Mouse (Mus musculus): ENCODE measurements at regions not wholly inside any gene's neighbourhood (a gene's known extent, or its start where the extent isn't known, plus 50 kb on each side); places are given as distances from the start of the nearest gene placed in this dataset.

DNA sequence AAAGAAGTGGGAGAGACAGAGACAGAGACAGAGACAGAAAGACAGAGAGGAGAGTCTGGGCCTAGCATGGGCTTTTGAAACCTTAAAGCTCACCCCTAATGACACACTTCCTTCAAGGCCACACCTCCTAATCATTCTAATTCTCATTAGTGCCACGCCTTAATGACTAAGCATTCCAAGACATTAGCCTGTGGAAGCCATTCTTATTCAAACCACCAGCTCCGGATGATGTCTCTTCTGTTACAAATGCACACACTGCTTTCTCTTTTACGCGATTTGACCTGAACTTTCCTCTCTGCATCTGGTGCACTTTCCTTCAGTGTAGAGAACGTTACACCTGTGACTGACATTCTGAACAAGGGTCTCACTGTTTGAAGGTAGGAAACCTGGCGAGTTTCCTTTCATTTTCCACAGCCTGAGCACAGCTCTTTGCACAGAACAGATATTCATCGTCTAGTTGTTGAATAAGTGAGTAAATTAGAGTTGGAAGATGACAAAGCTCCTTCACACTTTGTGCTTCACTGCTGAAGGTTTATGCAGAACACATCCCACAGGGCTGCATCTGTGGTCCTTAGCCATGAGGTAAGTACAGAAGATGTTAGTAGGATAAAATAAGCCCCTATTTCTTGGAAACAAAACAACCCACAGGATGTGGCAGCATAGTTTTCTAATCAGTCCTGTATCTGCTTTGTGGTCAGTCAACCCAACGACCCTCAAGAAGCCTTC lies 116.8 kb downstream of the Faxc start:
- Histone ChIP-seq H3K36me3 (replicated peaks; ENCODE audit: insufficient read depth, low read length) (no peaks in the 10 kb centered on the region), H3K27me3 (ENCODE audit: insufficient read depth, low read length) (no peaks in the 10 kb centered on the region), H3K9me3 (ENCODE audit: low read length) (no peaks in the 10 kb centered on the region), H3K4me2 (ENCODE audit: low read depth, low read length) (no peak overlapping the region), H3K9ac (replicated peaks) (no peak overlapping the region), H3K27ac (ENCODE audit: low read depth) (no peak overlapping the region), H3K4me1 (ENCODE audit: insufficient read depth) (no peaks in the 10 kb centered on the region), H3K4me3 (ENCODE audit: low read depth, low read length) (no peak overlapping the region)
- ATAC-seq: no peak
- TF ChIP-seq EP300 (IDR thresholded peaks at IDR 0.05; ENCODE audit: low read depth) (no peak), CTCF (IDR thresholded peaks at IDR 0.05; ENCODE audit: low read depth) (no peak)
- 53% methylated on average over 8 of the region's 8 CpGs for WGBS (ENCODE audit: insufficient replicate concordance)
- no peak for DNase-seq

DNA sequence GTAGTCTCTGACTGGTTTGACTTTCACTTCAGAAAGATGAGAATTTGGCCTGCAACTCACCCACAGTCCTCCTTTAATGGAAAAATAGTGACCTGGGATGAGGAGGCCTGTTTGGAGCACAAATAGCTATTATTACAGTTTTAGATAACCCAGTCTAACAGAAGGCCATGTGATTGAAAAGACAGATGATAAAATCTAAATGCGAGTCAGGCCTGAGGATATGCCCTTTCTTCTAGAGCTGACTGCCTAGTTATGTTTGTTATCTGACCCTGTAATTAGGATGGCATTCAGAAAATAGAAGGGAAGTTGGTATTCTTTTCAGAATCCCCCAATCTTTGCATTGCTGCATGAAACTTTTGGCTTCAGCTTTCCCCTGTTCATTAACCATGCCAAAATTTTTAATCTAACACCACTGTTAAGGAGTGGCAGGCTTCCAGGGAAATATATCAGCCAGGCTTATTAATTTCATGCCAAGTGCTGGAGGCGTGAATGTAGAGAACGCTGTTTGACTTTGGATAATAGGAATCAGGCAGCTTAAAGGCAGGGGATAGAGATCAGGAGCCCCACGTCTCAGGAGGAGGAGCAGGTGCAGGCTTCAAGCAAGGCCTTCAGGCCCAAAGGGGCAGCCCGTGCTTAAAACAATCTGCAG lies 135.8 kb downstream of the Faxc start:
- Histone ChIP-seq H3K4me2 (ENCODE audit: low read depth, low read length) (no peak overlapping the region), H3K4me3 (ENCODE audit: low read depth, low read length) (no peak overlapping the region), H3K9ac (replicated peaks) (no peak overlapping the region), H3K27ac (ENCODE audit: low read depth) (no peak overlapping the region), H3K27me3 (ENCODE audit: insufficient read depth, low read length) (no peaks in the 10 kb centered on the region), H3K36me3 (replicated peaks; ENCODE audit: insufficient read depth, low read length) (no peaks in the 10 kb centered on the region), H3K9me3 (ENCODE audit: low read length) (no peaks in the 10 kb centered on the region), H3K4me1 (ENCODE audit: insufficient read depth) (no peaks in the 10 kb centered on the region)
- WGBS (ENCODE audit: insufficient replicate concordance): 52% methylated on average over 5 of the region's 5 CpGs
- no peak for ATAC-seq
- DNase-seq: no peak
- TF ChIP-seq EP300 (IDR thresholded peaks at IDR 0.05; ENCODE audit: low read depth) (no peak), CTCF (IDR thresholded peaks at IDR 0.05; ENCODE audit: low read depth) (no peak)

DNA sequence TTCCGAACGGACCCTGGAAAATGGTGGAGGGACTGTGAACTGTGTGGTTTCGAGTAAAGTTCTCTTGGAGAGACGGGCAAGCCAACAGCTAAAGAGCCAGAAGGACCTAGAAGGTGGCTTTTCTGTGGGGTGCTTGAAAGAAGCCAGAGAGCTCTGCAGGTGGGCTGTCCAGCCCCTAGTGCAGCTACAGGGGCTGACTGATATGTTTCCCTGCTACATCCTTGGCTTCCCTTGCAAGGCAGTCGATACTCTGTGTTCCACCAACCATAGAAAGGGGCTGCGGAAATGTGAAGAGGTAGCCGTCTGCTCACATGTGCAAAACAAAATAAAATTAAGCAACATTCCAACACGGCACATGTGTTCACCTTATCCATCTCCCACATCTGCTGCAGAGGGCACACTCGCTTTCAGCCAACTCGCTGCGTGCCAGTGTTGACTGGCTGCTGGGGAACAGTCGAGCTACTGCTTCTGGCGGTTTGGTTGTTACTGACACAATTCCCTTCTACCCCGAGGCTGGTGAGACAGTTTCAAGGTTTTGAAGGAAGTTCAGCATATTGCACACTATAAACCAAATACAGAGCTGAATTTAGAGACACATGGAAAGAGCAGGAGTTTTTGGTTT lies 136.7 kb downstream of the Faxc start:
- H3K27me3 ChIP-seq (ENCODE audit: insufficient read depth, low read length): no peaks in the 10 kb centered on the region
- H3K9me3 ChIP-seq (ENCODE audit: low read length): no peaks in the 10 kb centered on the region
- no peaks in the 10 kb centered on the region for H3K36me3 ChIP-seq (replicated peaks; ENCODE audit: insufficient read depth, low read length)
- H3K4me1 ChIP-seq (ENCODE audit: insufficient read depth): no peaks in the 10 kb centered on the region
- WGBS (ENCODE audit: insufficient replicate concordance): 77% methylated on average over 14 of the region's 14 CpGs
- H3K4me2 ChIP-seq (ENCODE audit: low read depth, low read length): no peak overlapping the region
- no peak overlapping the region for H3K27ac ChIP-seq (ENCODE audit: low read depth)
- TF ChIP-seq CTCF (IDR thresholded peaks at IDR 0.05; ENCODE audit: low read depth) (no peak), EP300 (IDR thresholded peaks at IDR 0.05; ENCODE audit: low read depth) (no peak)
- H3K4me3 ChIP-seq (ENCODE audit: low read depth, low read length): no peak overlapping the region
- H3K9ac ChIP-seq (replicated peaks): no peak overlapping the region
- ATAC-seq (no peak), DNase-seq (no peak)

- no peaks in the 10 kb centered on the region; the same call in 1 of the 2 replicates for H3K9me3 ChIP-seq (ENCODE audit: low read length)
- no peaks in the 10 kb centered on the region for H3K4me1 ChIP-seq (ENCODE audit: insufficient read depth)
- no peaks in the 10 kb centered on the region for H3K36me3 ChIP-seq (replicated peaks; ENCODE audit: insufficient read depth, low read length)
- no peak overlapping the region for H3K4me3 ChIP-seq (ENCODE audit: low read depth, low read length)
- H3K4me2 ChIP-seq (ENCODE audit: low read depth, low read length): no peak overlapping the region
- H3K27ac ChIP-seq (ENCODE audit: low read depth): no peak overlapping the region
- ATAC-seq (no peak), DNase-seq (no peak)
- 56% methylated on average over 3 of the region's 3 CpGs for WGBS (ENCODE audit: insufficient replicate concordance)
- H3K27me3 ChIP-seq (ENCODE audit: insufficient read depth, low read length): no peaks in the 10 kb centered on the region
- H3K9ac ChIP-seq (replicated peaks): no peak overlapping the region
- TF ChIP-seq CTCF (IDR thresholded peaks at IDR 0.05; ENCODE audit: low read depth) (no peak), EP300 (IDR thresholded peaks at IDR 0.05; ENCODE audit: low read depth) (no peak)
These were observed 157.2 kb downstream of the Faxc start for GRCm38 (mm10) chr4:22088209-22088787.

DNA sequence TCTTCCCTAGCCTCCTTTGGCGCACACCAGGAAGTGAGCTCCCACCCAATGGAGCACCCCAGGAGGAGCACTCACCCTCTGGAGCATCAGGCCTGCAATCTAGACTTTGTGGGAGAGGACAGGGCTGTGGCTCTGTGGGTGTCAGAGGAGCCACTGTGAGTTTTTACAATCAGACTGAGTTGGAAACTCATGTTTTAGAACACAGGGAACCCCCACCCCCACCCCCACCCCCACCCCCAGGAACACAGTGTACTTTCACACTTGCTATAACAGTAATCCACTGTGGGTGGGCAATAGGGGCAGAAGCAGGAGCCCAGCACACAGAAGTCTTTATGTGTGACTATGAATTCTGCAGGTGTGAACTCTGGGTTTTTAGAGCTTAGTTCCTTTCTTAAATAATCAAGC lies 158.5 kb downstream of the Faxc start:
- H3K27me3 ChIP-seq (ENCODE audit: insufficient read depth, low read length): no peaks in the 10 kb centered on the region

DNA sequence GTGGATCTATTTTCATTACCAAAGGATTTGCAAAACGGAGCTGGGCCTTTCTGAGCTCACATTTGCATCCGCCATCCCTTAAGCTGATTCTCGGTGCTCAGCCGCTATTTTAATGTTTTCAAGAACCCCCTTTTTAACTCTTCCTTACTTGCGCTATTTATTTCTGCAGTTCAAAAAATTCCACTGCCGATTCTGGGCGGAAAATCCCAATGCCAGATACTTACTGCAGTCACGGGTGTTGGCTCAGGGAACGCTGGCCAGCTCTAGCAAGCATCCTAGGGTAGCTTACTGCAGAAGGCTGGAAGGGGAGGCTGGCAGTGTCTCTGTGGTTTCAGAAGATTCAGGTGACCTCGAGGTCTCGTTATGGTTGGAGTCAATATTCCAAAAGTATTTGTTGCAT lies 159.4 kb downstream of the Faxc start:
- H3K27me3 ChIP-seq (ENCODE audit: insufficient read depth, low read length): no peaks in the 10 kb centered on the region
- ATAC-seq (no peak), DNase-seq (no peak)
- no peak overlapping the region for H3K4me3 ChIP-seq (ENCODE audit: low read depth, low read length)
- H3K4me1 ChIP-seq (ENCODE audit: insufficient read depth): no peaks in the 10 kb centered on the region
- H3K36me3 ChIP-seq (replicated peaks; ENCODE audit: insufficient read depth, low read length): no peaks in the 10 kb centered on the region
- H3K9ac ChIP-seq (replicated peaks): no peak overlapping the region
- H3K4me2 ChIP-seq (ENCODE audit: low read depth, low read length): no peak overlapping the region
- TF ChIP-seq EP300 (IDR thresholded peaks at IDR 0.05; ENCODE audit: low read depth) (no peak), CTCF (IDR thresholded peaks at IDR 0.05; ENCODE audit: low read depth) (no peak)
- no peak overlapping the region for H3K27ac ChIP-seq (ENCODE audit: low read depth)
- 73% methylated on average over 11 of the region's 11 CpGs for WGBS (ENCODE audit: insufficient replicate concordance)
- H3K9me3 ChIP-seq (ENCODE audit: low read length): no peaks in the 10 kb centered on the region

More for the DNA sequence above, 158.5 kb downstream of the Faxc start:
- WGBS (ENCODE audit: insufficient replicate concordance): 76% methylated on average over 1 of the region's 1 CpGs
- Histone ChIP-seq H3K27ac (ENCODE audit: low read depth) (no peak overlapping the region), H3K36me3 (replicated peaks; ENCODE audit: insufficient read depth, low read length) (no peaks in the 10 kb centered on the region), H3K4me2 (ENCODE audit: low read depth, low read length) (no peak overlapping the region), H3K9me3 (ENCODE audit: low read length) (no peaks in the 10 kb centered on the region), H3K9ac (replicated peaks) (no peak overlapping the region), H3K4me3 (ENCODE audit: low read depth, low read length) (no peak overlapping the region), H3K4me1 (ENCODE audit: insufficient read depth) (no peaks in the 10 kb centered on the region)
- DNase-seq (no peak), ATAC-seq (no peak)
- no peak for TF ChIP-seq CTCF (IDR thresholded peaks at IDR 0.05; ENCODE audit: low read depth)
- no peak for TF ChIP-seq EP300 (IDR thresholded peaks at IDR 0.05; ENCODE audit: low read depth)

Data from liver, postnatal 0 days (tissue).